Mouse (Mus musculus) C2C12 (cell line): Measurements from ENCODE around the gene Dazap1. TPM values are rescaled to one million over a fixed set of nuclear protein-coding genes. Genes with fewer than 3 reads are reported as not detected.

Source experiments
- H3K27me3 ChIP-seq: one replicate; pipeline ENCODE4 v1.6.1; 2011; ENCODE audit not compliant: control insufficient read depth, insufficient read depth, insufficient read length
- H3K36me3 ChIP-seq: one replicate; pipeline ENCODE4 v1.6.1; 2011; ENCODE audit not compliant: control insufficient read depth, insufficient read depth
- H3K4me3 ChIP-seq: one replicate; pipeline ENCODE4 v1.5.1; 2011; ENCODE audit warnings: mild to moderate bottlenecking, control low read depth; ENCODE audit not compliant: poor library complexity, insufficient read depth, severe bottlenecking
- H3K79me2 ChIP-seq: one replicate; pipeline ENCODE4 v1.6.1; 2011; ENCODE audit not compliant: control insufficient read depth, insufficient read depth
- H3K79me3 ChIP-seq: one replicate; pipeline ENCODE4 v1.6.1; 2011; ENCODE audit warnings: low read depth, control low read depth
- H3ac ChIP-seq: one replicate; pipeline ENCODE3; 2011; ENCODE audit warnings: low read depth; ENCODE audit not compliant: control insufficient read depth, insufficient read length
- CEBPB ChIP-seq: IDR thresholded peaks from one replicate; pipeline ENCODE4 v1.6.1; 2011; ENCODE audit warnings: low read depth, mild to moderate bottlenecking, control low read depth, moderate library complexity
- CTCF ChIP-seq: IDR thresholded peaks from one replicate; pipeline ENCODE4 v1.5.1; 2011; ENCODE audit not compliant: control insufficient read depth, insufficient read depth, insufficient read length
- FOSL1 ChIP-seq: IDR thresholded peaks from one replicate; pipeline ENCODE4 v1.8.0; 2011; ENCODE audit warnings: mild to moderate bottlenecking, low read length; ENCODE audit not compliant: poor library complexity, insufficient read depth, severe bottlenecking
- MAX ChIP-seq: IDR thresholded peaks from one replicate; pipeline ENCODE4 v1.6.1; 2011; ENCODE audit warnings: mild to moderate bottlenecking, control low read depth
- MYOD1 ChIP-seq: IDR thresholded peaks from one replicate; pipeline ENCODE4 v1.6.1; 2011; ENCODE audit warnings: low read depth; ENCODE audit not compliant: control insufficient read depth, insufficient read length
- MYOG ChIP-seq: IDR thresholded peaks from one replicate; pipeline ENCODE4 v1.6.1; 2011; ENCODE audit not compliant: control insufficient read depth, insufficient read length; ENCODE audit errors: extremely low read depth
- USF1 ChIP-seq: IDR thresholded peaks from one replicate; pipeline ENCODE4 v1.6.1; 2011; ENCODE audit warnings: low read depth, mild to moderate bottlenecking, control low read depth, moderate library complexity
- polyA plus RNA-seq: library from polyadenylated mRNA; unstranded; fragments of >200 nt; fragmentation: generic; extraction: Trizol; gene quantifications from one replicate; pipeline ENCODE4 v1.2.1, GENCODE M21; 2012; ENCODE audit warnings: missing spikeins

Dazap1 gene
- polyA plus RNA-seq, 1 experiment = 159 TPM

DNA sequence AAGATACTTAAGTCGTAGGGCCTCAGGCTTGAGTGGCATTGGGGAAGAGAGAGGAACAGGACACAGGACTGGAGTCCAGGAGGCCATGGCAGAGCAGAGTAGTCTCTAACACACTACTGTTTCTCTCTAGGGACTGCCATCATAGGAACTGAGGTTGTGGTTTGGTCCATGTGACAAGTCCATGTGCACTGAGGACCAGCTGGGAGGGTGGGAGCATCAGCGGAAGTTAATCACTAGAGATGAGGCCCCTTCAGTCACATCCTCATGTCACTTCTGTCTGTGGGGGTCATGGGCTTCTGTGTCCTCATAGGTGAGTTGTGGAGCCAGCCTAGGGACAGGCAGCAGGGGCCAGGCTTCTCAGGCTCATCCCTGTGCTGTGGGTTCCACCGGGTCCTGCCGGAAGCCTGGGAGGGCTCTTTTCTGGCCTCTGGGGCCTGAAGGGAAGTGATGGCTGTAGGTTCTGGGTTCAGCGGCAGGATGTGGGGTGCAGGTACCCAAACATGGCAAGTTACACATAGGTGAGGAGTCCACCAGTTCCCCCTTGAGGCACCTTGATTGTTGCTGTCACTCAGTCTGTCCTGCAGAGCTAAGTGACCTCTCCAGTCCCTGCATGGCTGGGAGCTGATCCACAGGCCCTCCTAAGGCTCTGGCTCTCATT lies 10.0 kb downstream of the Dazap1 start:
- H3ac ChIP-seq = no peak overlapping the region
- peaks cover 81% of the 10 kb centered on the region for H3K79me3 ChIP-seq
- H3K36me3 ChIP-seq = peaks cover 76% of the 10 kb centered on the region
- no peak overlapping the region for H3K4me3 ChIP-seq
- H3K27me3 ChIP-seq = no peaks in the 10 kb centered on the region
- TF ChIP-seq USF1 = no peak
- H3K79me2 ChIP-seq = peaks cover 93% of the 10 kb centered on the region

DNA sequence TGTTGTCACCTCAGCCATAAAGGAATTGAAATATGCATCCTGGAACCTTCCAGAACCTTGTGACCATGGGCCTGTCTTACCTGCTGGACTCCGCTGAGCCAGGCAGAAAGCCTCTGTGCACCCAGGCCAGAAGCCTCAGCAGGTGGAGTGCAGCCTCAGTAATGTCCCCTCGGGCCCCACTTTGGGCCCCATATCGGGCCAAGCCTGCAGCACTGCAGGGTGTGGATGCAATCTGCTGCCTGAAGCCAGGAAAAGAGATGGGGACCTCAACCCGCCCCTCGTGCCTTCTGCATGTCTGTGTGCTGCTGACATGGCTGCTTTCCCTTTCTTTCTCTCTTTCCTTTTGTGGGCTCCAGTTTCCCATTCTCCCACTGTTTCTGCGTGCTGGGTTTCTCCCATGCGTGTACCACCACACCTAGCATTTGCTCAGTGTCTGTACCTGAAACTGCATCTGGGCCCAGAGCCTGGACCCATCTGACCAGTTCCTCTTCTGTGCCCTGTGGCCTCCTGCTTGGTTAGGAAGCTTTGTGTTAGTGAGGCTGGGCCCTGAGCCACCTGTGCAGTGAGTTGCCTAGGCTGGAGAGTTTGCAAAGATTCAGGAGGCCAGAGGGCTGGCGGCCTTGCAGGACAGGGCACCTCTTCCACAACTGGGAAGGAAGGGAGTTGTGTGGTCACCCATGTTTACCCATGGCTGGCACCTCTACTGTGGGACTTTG lies 10.7 kb downstream of the Dazap1 start:
- no peak for TF ChIP-seq MYOD1
- TF ChIP-seq MYOG = no peak
- no peak for TF ChIP-seq USF1
- TF ChIP-seq CTCF = no peak
- no peak for TF ChIP-seq CEBPB
- no peak for TF ChIP-seq FOSL1
- no peak for TF ChIP-seq MAX
- peaks cover 86% of the 10 kb centered on the region for H3K79me2 ChIP-seq
- H3K4me3 ChIP-seq = no peak overlapping the region
- H3ac ChIP-seq = no peak overlapping the region
- no peaks in the 10 kb centered on the region for H3K27me3 ChIP-seq
- H3K36me3 ChIP-seq = peaks cover 75% of the 10 kb centered on the region
- peaks cover 74% of the 10 kb centered on the region for H3K79me3 ChIP-seq

DNA sequence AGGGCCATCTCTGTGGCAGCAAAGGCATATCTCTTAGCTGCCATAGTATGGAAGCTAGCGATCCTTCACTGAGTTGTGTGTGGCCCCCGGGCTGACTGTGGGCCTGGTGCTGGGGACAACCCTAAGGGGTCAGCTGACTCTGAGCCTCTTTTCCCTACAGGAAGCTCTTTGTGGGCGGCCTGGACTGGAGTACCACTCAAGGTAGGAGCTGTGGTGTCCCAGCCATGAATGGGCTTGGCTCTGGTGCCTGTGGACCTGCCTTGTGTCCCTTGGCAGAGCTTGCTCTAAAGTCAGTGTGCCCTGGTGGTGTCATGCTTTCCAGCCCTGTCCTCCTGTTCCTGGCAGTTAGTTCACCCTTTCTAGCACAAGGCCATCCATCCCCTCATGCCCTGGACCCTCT lies 12.6 kb downstream of the Dazap1 start:
- Histone ChIP-seq H3K4me3 (no peak overlapping the region), H3K27me3 (no peaks in the 10 kb centered on the region), H3K79me2 (peaks cover 68% of the 10 kb centered on the region), H3K79me3 (peaks cover 57% of the 10 kb centered on the region), H3ac (no peak overlapping the region), H3K36me3 (peaks cover 76% of the 10 kb centered on the region)
- TF ChIP-seq FOSL1 = no peak
- TF ChIP-seq MAX = no peak
- no peak for TF ChIP-seq MYOG
- no peak for TF ChIP-seq USF1
- TF ChIP-seq CTCF = no peak

DNA sequence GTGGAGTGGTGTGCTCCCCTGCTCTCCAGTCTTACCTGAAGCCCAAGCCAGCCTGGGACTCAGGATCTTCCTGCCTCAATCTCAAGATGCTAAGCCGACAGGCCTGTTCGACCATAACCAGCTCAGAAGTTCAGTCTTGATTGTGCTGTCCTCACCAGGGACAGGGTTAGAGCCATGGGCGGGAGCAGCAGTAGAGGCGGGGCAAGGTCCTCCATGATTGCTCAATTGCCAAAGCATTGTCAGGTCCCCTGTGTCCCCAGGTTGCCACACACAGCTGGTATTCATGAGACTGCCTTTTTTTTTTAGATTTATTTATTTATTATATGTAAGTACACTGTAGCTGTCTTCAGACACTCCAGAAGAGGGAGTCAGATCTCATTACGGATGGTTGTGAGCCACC lies 15.0 kb downstream of the Dazap1 start:
- no peaks in the 10 kb centered on the region for H3K27me3 ChIP-seq
- H3K79me3 ChIP-seq = peaks cover 33% of the 10 kb centered on the region
- peaks cover 87% of the 10 kb centered on the region for H3K36me3 ChIP-seq
- no peak for TF ChIP-seq CTCF
- TF ChIP-seq FOSL1 = no peak
- no peak for TF ChIP-seq CEBPB
- TF ChIP-seq MAX = no peak
- TF ChIP-seq MYOG = no peak
- TF ChIP-seq MYOD1 = no peak
- TF ChIP-seq USF1 = no peak
- no peak overlapping the region for H3K4me3 ChIP-seq
- H3ac ChIP-seq = no peak overlapping the region
- peaks cover 44% of the 10 kb centered on the region for H3K79me2 ChIP-seq

DNA sequence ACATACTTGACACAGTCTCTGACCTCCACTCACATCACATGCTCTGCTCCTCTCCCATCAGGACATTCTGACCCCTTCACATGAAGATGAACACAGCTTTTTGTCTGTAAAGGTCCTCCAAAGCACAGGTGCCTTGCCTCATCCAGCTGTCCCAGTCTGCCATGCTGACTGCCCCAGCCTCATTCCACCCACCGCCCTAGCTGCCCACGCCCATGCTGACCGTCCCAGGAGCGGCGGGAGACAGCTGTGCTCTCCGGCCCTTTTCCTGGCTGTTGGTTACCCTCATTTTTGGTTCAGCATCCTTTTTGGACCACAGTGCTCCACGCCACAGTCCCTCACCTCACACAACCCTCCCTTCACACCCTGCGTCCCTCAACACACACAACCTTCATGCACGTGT lies 17.1 kb downstream of the Dazap1 start:
- Histone ChIP-seq H3K79me3 (peaks cover 13% of the 10 kb centered on the region), H3K27me3 (no peaks in the 10 kb centered on the region), H3K36me3 (peaks cover 82% of the 10 kb centered on the region), H3K4me3 (no peak overlapping the region), H3K79me2 (peaks cover 22% of the 10 kb centered on the region), H3ac (no peak overlapping the region)
- TF ChIP-seq CTCF = no peak
- TF ChIP-seq MAX = no peak
- no peak for TF ChIP-seq USF1
- TF ChIP-seq FOSL1 = no peak
- no peak for TF ChIP-seq MYOG
- no peak for TF ChIP-seq CEBPB
- no peak for TF ChIP-seq MYOD1

DNA sequence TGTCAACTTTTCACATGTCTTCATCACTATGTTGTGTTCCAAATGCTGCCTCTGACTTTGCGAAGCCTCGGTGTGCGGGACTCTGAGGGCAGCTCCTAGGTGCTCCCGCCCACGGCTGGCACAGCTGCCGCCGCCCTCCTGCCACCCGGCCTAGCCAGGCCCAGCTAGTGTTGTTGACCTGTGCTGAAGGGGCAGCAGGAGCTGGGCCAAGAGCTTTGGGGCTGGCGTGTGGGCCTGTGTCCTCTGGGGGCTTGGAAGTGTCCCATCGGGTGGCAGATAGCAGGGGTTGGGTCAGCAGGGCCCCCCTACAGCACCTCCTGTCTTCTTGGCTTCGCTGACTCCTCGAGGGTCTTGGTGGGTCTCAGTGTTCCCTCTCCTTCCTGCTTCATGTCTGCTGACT lies 18.0 kb downstream of the Dazap1 start:
- Histone ChIP-seq H3K4me3 (no peak overlapping the region), H3K79me3 (peaks cover 4% of the 10 kb centered on the region), H3K79me2 (peaks cover 14% of the 10 kb centered on the region), H3ac (no peak overlapping the region), H3K36me3 (peaks cover 83% of the 10 kb centered on the region), H3K27me3 (no peaks in the 10 kb centered on the region)
- TF ChIP-seq CTCF = no peak
- TF ChIP-seq MYOG = no peak
- no peak for TF ChIP-seq MYOD1
- TF ChIP-seq MAX = no peak
- no peak for TF ChIP-seq CEBPB
- TF ChIP-seq FOSL1 = no peak
- TF ChIP-seq USF1 = no peak
